In genomic region chr4:120304580-120304979, GRCm38 (mm10) we compare ENCODE assay signal across 25 mouse cellular contexts. TPM values are rescaled to one million over a fixed set of nuclear protein-coding genes. Genes with fewer than 3 reads are reported as not detected.
DNase-seq lines count a peak whose midpoint lies in the region; ATAC-seq lines count a peak whose summit lies in the region.
"Had no signal": no experiment of that assay in that cellular context is flagged by ENCODE, and none has a peak within 500 bp of the region (broad histone marks: within the 10 kb centered on the region; RNA-seq: fewer than 3 reads in every experiment).

No protein-coding gene starts in this region.

- no peak overlapping the region for H3K4me2 ChIP-seq in hindbrain, embryonic 16.5 days (ENCODE audit: low read length)
- H3K4me2 ChIP-seq in hindbrain, embryonic 14.5 days (replicated peaks) = no peak overlapping the region
- no peak overlapping the region for H3K4me2 ChIP-seq in neural tube, embryonic 13.5 days
- no peak overlapping the region for H3K4me2 ChIP-seq in neural tube, embryonic 15.5 days
- no peak overlapping the region for H3K4me2 ChIP-seq in forebrain, embryonic 15.5 days (replicated peaks)
- H3K4me2 ChIP-seq: limb, embryonic 15.5 days; lung, embryonic 14.5 days had no signal

- H3K4me1 ChIP-seq in hindbrain, embryonic 16.5 days (ENCODE audit: control insufficient read depth, insufficient read depth, low read depth, low read length) = no peaks in the 10 kb centered on the region
- H3K4me1 ChIP-seq in hindbrain, embryonic 14.5 days (replicated peaks; ENCODE audit: control insufficient read depth, insufficient read depth, low read length) = peaks cover 2% of the 10 kb centered on the region; the same call in 1 of the 2 replicates
- peaks cover 3% of the 10 kb centered on the region for H3K4me1 ChIP-seq in neural tube, embryonic 13.5 days (replicated peaks)
- H3K4me1 ChIP-seq in neural tube, embryonic 15.5 days = no peaks in the 10 kb centered on the region
- peaks cover 9% of the 10 kb centered on the region for H3K4me1 ChIP-seq in forebrain, embryonic 15.5 days
- H3K4me1 ChIP-seq: heart, embryonic 10.5 days; limb, embryonic 15.5 days; megakaryocyte, embryonic 14.5 days had no signal

- H3K36me3 ChIP-seq in hindbrain, embryonic 16.5 days (ENCODE audit: control insufficient read depth, insufficient read depth, low read length) = no peaks in the 10 kb centered on the region
- H3K36me3 ChIP-seq in hindbrain, embryonic 14.5 days (replicated peaks; ENCODE audit: control insufficient read depth, insufficient read depth) = no peaks in the 10 kb centered on the region
- H3K36me3 ChIP-seq in neural tube, embryonic 13.5 days = no peaks in the 10 kb centered on the region
- no peaks in the 10 kb centered on the region for H3K36me3 ChIP-seq in neural tube, embryonic 15.5 days
- no peaks in the 10 kb centered on the region for H3K36me3 ChIP-seq in forebrain, embryonic 15.5 days
- H3K36me3 ChIP-seq: heart, embryonic 10.5 days; limb, embryonic 15.5 days had no signal

- no peak overlapping the region for H3K9ac ChIP-seq in hindbrain, embryonic 16.5 days (ENCODE audit: low read depth, low read length)
- no peak overlapping the region for H3K9ac ChIP-seq in hindbrain, embryonic 14.5 days
- no peak overlapping the region for H3K9ac ChIP-seq in neural tube, embryonic 13.5 days
- H3K9ac ChIP-seq in neural tube, embryonic 15.5 days (replicated peaks) = no peak overlapping the region
- H3K9ac ChIP-seq in forebrain, embryonic 15.5 days (replicated peaks) = no peak overlapping the region
- H3K9ac ChIP-seq: limb, embryonic 15.5 days; liver, embryonic 14.5 days; lung, embryonic 14.5 days had no signal

- DNase-seq in hindbrain, embryonic 14.5 days (ENCODE audit: low spot score) = no peak
- DNase-seq in brain, adult 2 months (ENCODE audit: low read depth, low spot score) = peak; percentile 71
- no peak for DNase-seq in lung, postnatal 14 days
- no peak for DNase-seq in heart, postnatal 25 days (ENCODE audit: low spot score)
- DNase-seq: adrenal gland, postnatal 10 days; cerebellum, adult 8-10 months; cerebellum, postnatal 36 days; kidney, postnatal 25 days; left cerebral cortex, postnatal 4 days; lung, embryonic 14.5 days; lung, postnatal 36 days; thymus, adult 18-20 months; thymus, postnatal 36 days had no signal

- no peaks in the 10 kb centered on the region for H3K9me3 ChIP-seq in hindbrain, embryonic 16.5 days (ENCODE audit: control insufficient read depth, low read length)
- H3K9me3 ChIP-seq in hindbrain, embryonic 14.5 days (ENCODE audit: control insufficient read depth, low read length) = no peaks in the 10 kb centered on the region
- no peaks in the 10 kb centered on the region for H3K9me3 ChIP-seq in neural tube, embryonic 13.5 days
- H3K9me3 ChIP-seq in neural tube, embryonic 15.5 days (replicated peaks) = no peaks in the 10 kb centered on the region
- H3K9me3 ChIP-seq in forebrain, embryonic 15.5 days = no peaks in the 10 kb centered on the region
- H3K9me3 ChIP-seq: heart, embryonic 10.5 days; limb, embryonic 15.5 days had no signal

- H3K27ac ChIP-seq in hindbrain, embryonic 16.5 days (ENCODE audit: low read depth, low read length) = no peak overlapping the region
- H3K27ac ChIP-seq in hindbrain, embryonic 14.5 days = no peak overlapping the region
- no peak overlapping the region for H3K27ac ChIP-seq in neural tube, embryonic 13.5 days (replicated peaks)
- no peak overlapping the region for H3K27ac ChIP-seq in neural tube, embryonic 15.5 days (replicated peaks)
- no peak overlapping the region for H3K27ac ChIP-seq in forebrain, embryonic 15.5 days (replicated peaks)
- H3K27ac ChIP-seq: heart, embryonic 10.5 days; left cerebral cortex, adult 2 months; limb, embryonic 15.5 days; liver, embryonic 14.5 days had no signal

- no peak overlapping the region for H3K4me3 ChIP-seq in hindbrain, embryonic 16.5 days (ENCODE audit: low read length)
- no peak overlapping the region for H3K4me3 ChIP-seq in hindbrain, embryonic 14.5 days (replicated peaks; ENCODE audit: low read length)
- H3K4me3 ChIP-seq in neural tube, embryonic 13.5 days = no peak overlapping the region
- no peak overlapping the region for H3K4me3 ChIP-seq in neural tube, embryonic 15.5 days (replicated peaks)
- no peak overlapping the region for H3K4me3 ChIP-seq in forebrain, embryonic 15.5 days
- H3K4me3 ChIP-seq: heart, embryonic 10.5 days; left cerebral cortex, adult 2 months; limb, embryonic 15.5 days had no signal

- H3K27me3 ChIP-seq in hindbrain, embryonic 16.5 days (replicated peaks; ENCODE audit: control insufficient read depth, insufficient read depth, low read length) = 0 out of 2 replicates have a peak, but pooled peaks cover 2% of the 10 kb centered on the region
- no peaks in the 10 kb centered on the region for H3K27me3 ChIP-seq in hindbrain, embryonic 14.5 days (ENCODE audit: control insufficient read depth, insufficient read depth, low read length)
- no peaks in the 10 kb centered on the region for H3K27me3 ChIP-seq in neural tube, embryonic 13.5 days
- H3K27me3 ChIP-seq in neural tube, embryonic 15.5 days (replicated peaks) = no peaks in the 10 kb centered on the region
- 0 out of 2 replicates have a peak, but pooled peaks cover 8% of the 10 kb centered on the region for H3K27me3 ChIP-seq in forebrain, embryonic 15.5 days

- WGBS in hindbrain, embryonic 16.5 days = 16% methylated on average over 9 of the region's 9 CpGs
- 14% methylated on average over 9 of the region's 9 CpGs for WGBS in hindbrain, embryonic 14.5 days
- 22% methylated on average over 9 of the region's 9 CpGs for WGBS in neural tube, embryonic 13.5 days
- WGBS in neural tube, embryonic 15.5 days = 19% methylated on average over 9 of the region's 9 CpGs
- 4% methylated on average over 9 of the region's 9 CpGs for WGBS in forebrain, embryonic 15.5 days

- 0 out of 2 replicates have a peak, but pooled peaks have one; percentile 27 for ATAC-seq in hindbrain, embryonic 16.5 days
- ATAC-seq in hindbrain, embryonic 14.5 days (ENCODE audit: low FRiP score) = no peak
- ATAC-seq in neural tube, embryonic 13.5 days (ENCODE audit: low read depth) = peak; percentile 32; the same call in 1 of the 2 replicates
- no peak for ATAC-seq in neural tube, embryonic 15.5 days (ENCODE audit: low FRiP score)
- peak; percentile 83 for ATAC-seq in forebrain, embryonic 15.5 days (replicated peaks)
- ATAC-seq: intestine, embryonic 16.5 days had no signal

- intact Hi-C loops in heart, postnatal 25 days (cut with DNase I) = no loop called here

RNA-seq across cellular contexts. Expression of gene Foxo6, which starts 17.4 kb away (rescaled TPM):
- polyA plus RNA-seq in hindbrain, embryonic 16.5 days (2015; fragmentation: Nextera tagmentation; extraction: Ambion mirVana) = 0.85 and 1.1 TPM in 2 replicates
- polyA plus RNA-seq in hindbrain, embryonic 14.5 days (2014; fragmentation: Nextera tagmentation; extraction: Ambion mirVana) = 1.0 and 1.4 TPM in 2 replicates
- polyA plus RNA-seq in neural tube, embryonic 13.5 days (2015; fragmentation: Nextera tagmentation; extraction: Ambion mirVana) = 0.62 and 1.0 TPM in 2 replicates
- polyA plus RNA-seq in neural tube, embryonic 15.5 days (2015; fragmentation: Nextera tagmentation; extraction: Ambion mirVana) = 0.63 and 1.0 TPM in 2 replicates
- polyA plus RNA-seq in forebrain, embryonic 15.5 days (2015; fragmentation: Nextera tagmentation; extraction: Ambion mirVana) = 4.4 and 5.3 TPM in 2 replicates
- 1 to 10 TPM; 2.6 to 5.6 TPM for total RNA-seq in heart, postnatal 25 days (2021)
- total RNA-seq: granulocyte monocyte progenitor cell, adult 5-6 weeks; hematopoietic stem cell, adult 5-6 weeks had no signal

Comparison
In these comparisons a context has a peak if more than half of its experiments do, and no peak if none do; other contexts are left out.
1. ATAC-seq: peak in hindbrain, embryonic 16.5 days (single experiment), neural tube, embryonic 13.5 days (single experiment) and forebrain, embryonic 15.5 days (single experiment); none in hindbrain, embryonic 14.5 days (single experiment) and neural tube, embryonic 15.5 days (single experiment).